Mouse (Mus musculus) midbrain, embryonic 10.5 days (tissue): ENCODE data around the gene Erlin1. TPM values are rescaled to one million over a fixed set of nuclear protein-coding genes. Genes with fewer than 3 reads are reported as not detected.

Source experiments
- polyA plus RNA-seq: library from polyadenylated mRNA; unstranded; fragments of >200 nt; fragmentation: Nextera tagmentation; extraction: Ambion mirVana; gene quantifications from 2 replicates; pipeline ENCODE4 v1.2.1, GENCODE M21; 2016

Erlin1 gene
- polyA plus RNA-seq, 1 experiment from 2014 or later = 22.2 TPM

Other genes with a start within 250 kb of the Erlin1 start
- 16.5 and 17.0 TPM in 2 replicates for gene Dnmbp, start 129.6 kb downstream of the Erlin1 start, polyA plus RNA-seq
- gene Cpn1, start 83.2 kb downstream of the Erlin1 start, polyA plus RNA-seq = 0.22 and 0.42 TPM in 2 replicates
- gene Cyp2c23, start 40.6 kb downstream of the Erlin1 start, polyA plus RNA-seq = not detected in 2 replicates
- 47.8 and 51.2 TPM in 2 replicates for gene Chuk, start 37.7 kb upstream of the Erlin1 start, polyA plus RNA-seq
- 38.9 and 42.1 TPM in 2 replicates for gene Cwf19l1, start 66.1 kb upstream of the Erlin1 start, polyA plus RNA-seq
- gene Bloc1s2, start 76.7 kb upstream of the Erlin1 start, polyA plus RNA-seq = 107 and 108 TPM in 2 replicates
- gene Pkd2l1, start 122.7 kb upstream of the Erlin1 start, polyA plus RNA-seq = 0.15 TPM in 1 of 2 replicates, not detected in the other
- 0.17 and 0.30 TPM in 2 replicates for gene Scd3, start 133.5 kb upstream of the Erlin1 start, polyA plus RNA-seq
- 326 and 382 TPM in 2 replicates for gene Scd2, start 223.9 kb upstream of the Erlin1 start, polyA plus RNA-seq